Mouse (Mus musculus) thymus, postnatal 14 days (tissue): ENCODE results near the gene Arid5b.
A peak's percentile ranks its signal among the peaks of the same experiment; 100 is the strongest.

ENCODE experiments used
- DNase-seq: peaks from one replicate; pipeline ENCODE4 v3.0.0; 2021

Arid5b gene

DNA sequence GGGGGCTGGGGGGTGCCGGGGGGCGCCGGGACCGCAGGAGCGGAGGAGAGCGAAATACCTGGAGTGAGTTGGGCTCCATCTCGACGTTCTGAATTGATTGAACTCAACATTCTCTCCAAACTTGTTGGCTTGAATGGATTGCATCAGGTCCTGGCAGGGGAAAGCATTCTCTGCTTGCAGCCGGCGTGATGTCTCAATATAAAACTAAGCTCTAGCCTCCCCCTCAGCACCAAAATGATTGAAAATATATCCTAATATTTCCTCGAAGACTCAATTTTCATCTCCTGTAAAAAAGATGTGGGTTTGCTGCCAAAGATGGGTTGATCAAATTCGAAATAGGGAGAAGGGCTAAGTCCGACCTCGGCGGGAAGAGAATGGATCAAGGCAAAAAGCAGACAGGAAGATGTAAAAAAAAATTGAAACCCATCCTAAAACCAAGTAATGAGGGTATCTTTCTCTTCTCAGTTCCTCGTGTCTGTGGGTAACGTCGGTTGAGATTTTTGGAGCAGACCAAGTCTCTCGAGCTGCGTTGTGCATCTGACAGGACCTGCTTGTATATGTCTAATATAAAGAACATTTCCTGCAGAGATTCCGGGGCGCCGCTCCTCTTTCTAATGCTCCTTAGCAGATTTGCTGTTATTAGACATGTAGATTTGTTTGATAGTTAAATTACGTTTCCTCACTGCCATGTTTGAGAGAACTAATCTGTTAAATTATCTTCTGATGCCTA lies at the start of gene Arid5b:
TSS of gene Arid5b (minus strand) at position 109 of the 730 bp plus-strand sequence.
- DNase-seq: peak; percentile 63

DNA sequence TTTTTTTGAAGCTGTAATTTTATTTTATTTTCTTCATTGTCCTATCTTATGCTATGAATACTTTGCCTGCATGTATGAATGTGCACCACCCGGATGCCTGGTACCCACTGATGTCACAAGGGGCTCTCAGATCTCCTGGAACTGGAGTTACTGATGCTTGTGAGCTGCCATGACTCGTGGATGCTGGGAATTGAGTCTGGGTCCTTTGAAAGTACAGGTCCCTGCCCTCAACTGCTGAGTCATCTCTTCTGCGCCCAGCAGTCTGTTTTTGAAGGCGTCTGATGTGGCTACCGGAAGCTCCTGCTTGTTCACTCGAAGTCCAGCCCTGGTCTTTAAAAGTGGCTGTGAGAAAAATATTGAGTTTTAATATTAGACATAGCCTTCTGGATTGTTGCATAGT lies 46.8 kb upstream of the Arid5b start:
- no peak for DNase-seq

DNA sequence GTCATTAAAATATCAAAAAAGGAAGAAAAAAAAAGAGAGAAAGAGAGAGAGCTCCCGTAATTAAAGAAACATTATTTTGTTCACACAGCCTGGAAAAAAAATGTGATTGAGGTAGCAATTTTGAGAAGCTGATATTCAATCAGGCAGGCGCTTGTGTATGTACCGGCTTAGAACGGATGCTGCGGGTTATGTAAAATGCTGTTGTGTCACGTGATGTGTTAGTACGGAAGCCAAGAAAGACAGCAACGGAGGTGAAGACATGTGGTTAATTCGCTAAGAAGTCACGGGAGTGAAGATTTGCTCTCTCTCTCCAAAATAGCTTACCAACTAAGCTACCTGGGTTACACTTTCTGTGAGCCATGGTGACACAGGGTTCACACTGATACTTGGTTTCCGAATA lies 45.5 kb upstream of the Arid5b start:
- DNase-seq: no peak

DNA sequence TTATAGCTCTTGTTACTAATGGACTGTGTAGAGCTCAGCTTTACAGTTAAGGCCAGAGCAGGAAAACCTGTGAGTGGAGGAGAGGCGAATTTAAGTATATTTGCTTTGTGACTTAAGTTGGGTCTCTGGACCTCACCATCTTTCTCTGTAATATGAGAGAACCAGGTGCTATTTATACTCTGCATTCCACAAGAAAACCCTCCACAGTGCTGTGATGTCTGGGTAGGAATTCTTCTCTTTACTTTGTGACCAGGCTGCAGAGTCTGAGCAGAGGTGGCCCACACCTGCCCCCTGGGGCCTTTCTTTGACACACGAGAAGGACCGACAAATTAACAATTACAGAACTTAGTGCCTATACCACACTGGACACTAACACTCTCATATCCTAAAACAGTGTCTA lies 44.6 kb upstream of the Arid5b start:
- no peak for DNase-seq

DNA sequence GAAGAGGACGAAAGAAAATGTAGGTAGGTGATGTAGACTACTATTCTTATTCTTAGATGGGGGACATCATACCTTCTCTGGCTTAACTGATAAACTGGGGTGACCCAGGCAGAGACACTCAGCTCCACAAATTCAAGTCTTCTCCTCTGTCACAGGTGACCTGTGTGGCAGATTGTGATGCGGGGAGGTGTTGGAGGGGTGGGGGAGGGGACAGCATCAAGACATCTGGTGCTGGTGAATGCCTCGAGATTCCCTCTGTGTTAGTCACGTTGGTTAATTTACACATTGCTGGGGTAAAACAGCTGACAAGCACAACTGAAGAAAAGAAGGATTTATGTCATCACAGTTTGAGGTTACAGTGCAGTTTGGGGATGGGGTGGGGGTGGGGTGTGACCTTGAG lies 42.4 kb upstream of the Arid5b start:
- no peak for DNase-seq

DNA sequence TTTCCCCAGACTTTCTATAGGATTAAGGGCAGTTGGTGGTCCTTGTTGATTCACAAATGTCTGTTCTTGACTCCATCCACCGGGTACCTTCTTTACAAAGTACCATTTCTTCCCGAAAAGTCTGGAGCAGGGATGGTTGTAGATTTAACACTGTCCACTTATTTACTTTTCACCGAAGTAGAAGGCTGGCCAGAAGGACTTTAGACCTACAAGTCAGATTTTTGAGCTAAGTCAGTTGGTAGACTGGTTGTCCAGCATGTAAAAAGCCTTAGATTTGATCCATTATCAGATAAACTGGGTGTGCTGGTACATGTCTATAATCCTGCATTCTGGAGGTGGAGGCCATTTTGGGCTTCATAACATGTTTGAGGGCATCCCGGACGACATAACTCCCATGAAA lies 42.0 kb upstream of the Arid5b start:
- no peak for DNase-seq

DNA sequence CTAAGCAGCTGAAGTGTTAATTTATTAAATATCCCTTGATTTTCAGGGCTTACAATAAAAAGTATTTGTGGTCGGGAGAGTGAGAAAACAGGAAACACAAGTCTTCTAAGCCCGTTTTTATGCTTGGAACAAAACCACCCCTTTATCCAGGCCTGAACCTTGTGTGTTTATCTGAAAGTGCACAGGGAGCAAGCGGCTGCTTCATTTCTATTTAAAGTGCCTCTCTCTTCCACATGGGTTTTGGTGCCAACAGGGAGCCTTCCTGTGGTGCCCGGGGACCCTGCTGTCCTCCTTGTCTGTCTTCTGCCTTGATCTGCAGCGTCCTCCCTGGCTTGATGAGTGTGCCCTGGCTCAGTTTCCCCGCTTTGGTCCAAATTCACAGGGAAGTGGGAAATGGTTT lies 40.9 kb upstream of the Arid5b start:
- no peak for DNase-seq

DNA sequence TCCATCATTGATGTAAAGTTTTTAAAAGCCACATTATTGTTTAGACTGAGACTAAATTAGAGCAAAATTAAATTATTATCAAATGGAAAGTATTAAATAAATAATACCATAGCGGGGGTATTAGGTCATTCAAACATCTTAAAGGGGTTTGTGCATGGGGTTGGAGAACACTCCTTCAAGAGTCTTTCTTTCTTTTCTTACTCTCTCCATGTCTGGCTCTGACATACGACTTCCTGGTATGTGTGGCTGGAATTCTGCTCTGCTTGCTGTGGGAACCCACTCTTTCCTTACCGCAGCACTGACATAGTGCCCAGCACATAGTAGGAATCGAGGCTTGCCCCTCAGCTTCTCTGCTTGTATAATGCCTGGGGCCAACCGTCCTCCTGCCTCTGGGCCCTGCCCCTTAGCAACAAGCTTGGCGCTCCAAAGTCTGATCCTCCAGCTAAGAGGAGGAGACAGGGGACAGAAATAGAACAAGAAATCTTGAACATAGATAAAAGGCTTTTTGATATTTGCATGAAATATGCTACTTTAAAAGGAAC lies 40.0 kb upstream of the Arid5b start:
- DNase-seq: no peak

DNA sequence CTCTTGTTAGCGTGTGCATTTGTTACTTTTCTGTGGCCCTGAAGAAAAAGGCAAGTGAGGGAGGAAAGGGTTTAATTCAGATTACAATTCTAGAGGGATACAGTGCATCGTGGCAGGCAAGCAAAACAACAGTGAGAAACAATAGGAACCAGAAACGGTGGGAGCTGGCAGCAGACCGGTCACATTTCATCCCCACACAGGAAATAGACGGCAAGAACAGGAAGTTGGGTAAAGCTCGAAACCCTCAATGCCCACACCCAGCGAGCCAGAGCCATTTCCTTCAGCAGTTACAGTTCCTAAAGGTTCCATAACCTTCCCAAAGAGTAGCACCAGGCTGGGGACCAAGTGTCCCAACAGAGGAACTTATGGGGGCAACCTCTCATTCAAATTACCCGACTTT lies 34.2 kb upstream of the Arid5b start:
- no peak for DNase-seq

DNA sequence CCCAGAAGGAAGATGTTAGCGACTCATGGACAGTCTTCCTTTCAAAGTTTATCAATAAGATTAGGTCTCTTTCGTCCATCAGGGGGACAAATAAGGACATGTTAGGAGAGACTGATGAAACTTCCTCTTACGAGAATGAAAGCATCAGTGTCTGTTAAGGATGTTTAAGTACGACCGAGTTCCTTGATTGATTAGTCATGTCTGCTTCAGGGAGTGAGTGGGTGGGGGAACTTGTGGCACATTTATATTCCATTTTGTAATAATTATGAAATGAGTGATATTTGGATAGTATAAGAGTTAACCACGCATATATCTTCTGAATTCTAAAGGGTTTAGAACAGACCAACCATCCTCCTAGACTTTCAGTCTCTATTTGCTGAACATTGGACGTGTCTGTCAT lies 22.5 kb upstream of the Arid5b start:
- DNase-seq: no peak

DNA sequence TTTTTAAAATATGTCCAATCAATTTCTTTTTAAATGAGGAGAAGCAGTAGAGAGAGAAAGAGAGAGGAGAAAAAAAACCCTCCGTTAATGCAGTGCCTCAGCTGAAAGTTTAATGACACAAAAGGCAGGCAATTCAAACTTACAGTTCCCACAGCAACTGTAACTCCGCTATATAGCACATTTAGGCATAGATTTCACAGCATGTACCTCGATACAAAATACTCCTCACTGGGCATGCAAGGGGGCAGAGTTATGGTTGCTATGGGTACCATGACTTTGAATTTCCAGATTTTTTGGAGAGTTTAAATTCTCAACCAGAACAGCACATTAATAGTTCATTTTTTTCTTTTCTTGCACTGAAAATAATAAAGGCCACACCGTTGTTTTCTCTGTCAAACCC lies 10.9 kb upstream of the Arid5b start:
- DNase-seq: no peak

DNA sequence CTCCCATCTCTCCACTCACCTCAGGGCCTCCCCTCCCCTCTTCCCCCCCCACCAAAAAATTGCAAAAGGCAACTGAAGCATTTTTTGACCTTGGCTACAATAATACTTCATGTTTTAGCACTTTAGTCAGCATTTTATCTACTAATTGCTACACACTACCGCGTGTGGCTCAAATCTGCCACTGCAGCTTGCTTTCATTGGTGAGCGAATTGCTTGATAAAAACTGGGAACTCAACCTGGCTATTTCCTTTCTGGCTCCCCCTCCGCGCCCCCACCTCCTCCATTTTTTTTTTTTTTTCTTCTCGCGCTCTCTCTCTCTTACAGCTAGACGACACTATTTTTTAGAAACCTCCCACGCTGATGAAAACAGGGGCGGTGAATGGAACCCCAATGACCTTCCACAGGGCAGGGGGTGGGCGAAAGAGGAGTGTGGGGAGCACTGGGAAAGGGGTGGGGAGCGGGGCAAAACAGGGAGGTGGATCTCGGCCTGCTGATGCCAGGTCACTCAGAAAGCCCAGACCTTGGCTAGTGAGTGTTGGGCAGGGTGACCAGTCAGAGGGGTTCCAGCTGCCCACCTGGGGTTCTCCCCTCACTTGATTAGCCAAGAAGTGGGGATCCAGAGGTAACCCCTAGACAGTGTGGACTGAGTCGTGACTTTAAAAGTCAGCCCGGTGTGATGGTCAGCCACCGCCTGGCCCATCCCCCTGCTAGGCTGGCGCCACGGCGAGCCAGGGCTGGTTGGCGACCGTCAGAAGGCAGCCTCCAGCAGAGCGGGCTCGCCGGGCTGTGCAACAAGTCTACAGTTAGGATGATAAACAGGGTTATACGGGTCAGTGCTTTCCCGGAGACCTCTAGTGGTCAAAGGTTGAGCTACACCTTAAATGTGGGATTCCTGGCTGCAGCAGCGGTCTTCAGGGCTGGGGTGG lies 4.2 kb upstream of the Arid5b start:
- peak; percentile 84 for DNase-seq

DNA sequence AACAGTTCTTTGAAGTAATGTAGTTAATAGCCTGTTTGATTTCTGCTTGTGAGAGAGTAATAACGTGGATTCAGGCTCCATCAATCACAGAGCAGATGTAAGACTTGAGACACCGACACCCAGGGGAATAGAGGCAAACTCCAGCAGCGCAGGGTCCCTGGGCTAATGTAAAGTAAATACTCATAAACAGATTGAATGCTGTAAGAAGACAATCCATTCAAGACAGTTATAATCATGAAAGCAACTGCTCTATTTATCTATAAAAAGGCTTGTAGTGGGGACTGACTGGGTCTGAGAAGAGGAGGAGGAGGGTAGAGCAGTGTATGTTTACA lies 3.2 kb upstream of the Arid5b start:
- DNase-seq: no peak

DNA sequence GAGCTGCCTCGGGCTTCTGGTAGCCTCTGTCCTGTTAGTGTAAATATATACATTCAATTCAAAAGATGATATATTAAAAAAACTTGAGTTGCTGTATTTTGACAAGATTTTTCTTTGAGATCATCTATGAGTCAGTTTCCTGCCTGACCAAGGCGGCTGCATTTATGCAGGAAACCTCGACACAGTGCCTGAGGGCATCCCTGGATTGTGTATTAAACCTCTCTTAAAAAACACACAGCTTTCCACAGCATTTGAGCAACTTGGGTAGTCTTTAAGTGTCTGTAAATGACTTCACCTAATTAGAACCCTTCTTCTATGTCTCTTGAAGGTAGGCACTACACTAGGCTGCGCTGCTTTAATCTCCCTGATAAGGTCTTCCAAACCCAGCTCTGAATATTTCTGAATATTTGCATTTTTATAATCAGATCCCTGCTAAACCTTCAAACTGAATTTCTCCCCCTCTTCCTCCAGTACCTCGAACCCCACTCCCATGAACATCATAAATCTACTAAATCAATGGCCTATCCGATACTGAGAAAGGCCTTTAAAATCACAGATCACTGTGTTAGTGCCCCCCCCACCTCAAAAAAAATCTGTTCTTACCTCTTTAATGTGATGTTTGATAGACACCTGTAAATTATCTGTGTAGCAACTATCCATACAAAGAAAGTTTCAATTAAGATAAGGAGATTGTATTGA lies 2.7 kb upstream of the Arid5b start:
- DNase-seq: no peak

DNA sequence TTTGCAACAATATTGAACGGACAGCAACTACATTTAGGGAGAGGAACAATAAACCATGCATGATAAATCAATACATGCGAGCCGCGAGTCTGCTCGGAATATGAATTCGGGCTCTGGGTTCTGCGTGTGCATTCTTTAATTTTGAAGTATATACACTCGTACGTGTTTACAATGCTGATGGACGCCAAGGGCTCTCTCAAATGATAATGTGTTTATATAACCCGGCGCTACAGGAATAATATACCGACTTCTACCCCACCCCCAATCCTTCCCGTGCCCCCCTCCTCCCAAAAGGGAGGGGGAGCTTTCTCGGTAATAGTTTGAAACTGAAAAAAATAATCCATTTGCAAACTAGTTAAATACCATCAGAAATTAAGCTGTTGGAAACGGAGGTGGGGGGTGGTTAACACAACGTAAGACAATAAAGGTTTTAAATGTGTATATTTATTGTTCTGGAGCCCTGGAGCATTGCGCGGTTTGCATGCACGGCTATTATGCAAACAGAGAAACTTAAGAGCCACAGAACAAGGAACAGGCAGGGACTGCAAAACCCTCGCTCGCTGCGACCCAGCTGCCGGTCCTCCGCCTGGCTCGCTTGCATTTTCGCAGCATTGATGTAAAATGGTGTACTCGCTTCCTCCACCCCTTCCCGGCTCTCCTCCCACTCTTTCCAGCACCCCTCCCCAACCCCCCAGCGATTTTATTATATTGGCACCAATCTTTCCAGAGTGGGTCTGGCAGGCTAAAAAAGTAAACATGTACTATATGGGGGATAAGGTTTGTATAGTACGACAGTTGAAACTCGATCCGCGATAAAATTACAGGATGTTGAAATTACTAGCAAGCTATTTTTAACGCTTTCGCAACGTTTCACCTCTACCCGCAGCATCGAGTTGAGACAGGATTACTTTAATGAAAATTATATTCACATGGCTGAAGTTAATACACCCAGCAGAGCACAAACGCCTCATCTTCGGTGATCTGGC lies 1.3 kb upstream of the Arid5b start:
- DNase-seq: peak; percentile 68

DNA sequence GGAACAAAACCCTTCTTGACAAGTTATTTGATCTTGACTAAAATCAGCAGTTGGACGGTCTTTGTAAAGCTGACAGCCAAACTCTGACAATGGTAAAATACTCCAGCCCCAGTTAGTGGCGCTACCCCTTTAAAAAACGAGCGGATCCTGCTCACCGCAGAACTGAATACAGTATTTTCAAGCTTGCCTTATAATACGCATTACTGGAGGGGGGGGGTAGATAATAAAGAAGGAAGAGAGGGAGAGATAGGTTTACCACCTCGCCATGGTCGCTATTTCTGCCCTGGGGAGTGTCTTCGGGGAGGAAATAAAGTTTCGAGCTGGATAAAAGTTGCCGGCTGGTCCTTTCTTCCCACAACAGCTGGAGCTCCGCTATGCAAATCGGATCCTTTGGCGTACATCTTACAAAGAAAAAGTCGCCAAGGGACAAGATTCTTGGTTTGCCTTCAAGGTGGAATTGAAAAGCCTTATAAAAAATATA lies 829 bp downstream of the Arid5b start:
- peak; percentile 39 for DNase-seq

DNA sequence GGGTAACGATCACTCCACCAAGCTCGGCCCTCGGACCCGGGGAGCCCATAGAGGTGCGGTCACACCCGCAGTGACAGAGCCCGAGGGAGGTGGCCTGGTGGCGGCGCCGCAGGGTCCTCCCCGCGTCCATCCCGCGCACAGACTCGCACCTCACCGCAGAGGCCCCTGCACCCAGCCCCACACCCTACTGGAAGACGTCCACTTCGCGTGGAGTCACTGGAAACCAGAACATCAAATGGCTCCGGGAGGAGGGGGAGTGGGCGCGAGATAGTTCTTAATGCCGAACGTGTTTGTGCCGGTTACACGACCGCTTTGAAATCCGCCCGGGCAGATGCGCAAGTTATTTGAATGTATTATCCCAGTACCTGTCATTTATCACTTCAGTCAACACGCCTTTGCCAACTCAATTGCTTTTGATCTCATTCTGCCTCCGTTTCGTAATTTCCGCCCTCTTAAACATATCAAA lies 1.5 kb downstream of the Arid5b start:
- DNase-seq: peak; percentile 65

DNA sequence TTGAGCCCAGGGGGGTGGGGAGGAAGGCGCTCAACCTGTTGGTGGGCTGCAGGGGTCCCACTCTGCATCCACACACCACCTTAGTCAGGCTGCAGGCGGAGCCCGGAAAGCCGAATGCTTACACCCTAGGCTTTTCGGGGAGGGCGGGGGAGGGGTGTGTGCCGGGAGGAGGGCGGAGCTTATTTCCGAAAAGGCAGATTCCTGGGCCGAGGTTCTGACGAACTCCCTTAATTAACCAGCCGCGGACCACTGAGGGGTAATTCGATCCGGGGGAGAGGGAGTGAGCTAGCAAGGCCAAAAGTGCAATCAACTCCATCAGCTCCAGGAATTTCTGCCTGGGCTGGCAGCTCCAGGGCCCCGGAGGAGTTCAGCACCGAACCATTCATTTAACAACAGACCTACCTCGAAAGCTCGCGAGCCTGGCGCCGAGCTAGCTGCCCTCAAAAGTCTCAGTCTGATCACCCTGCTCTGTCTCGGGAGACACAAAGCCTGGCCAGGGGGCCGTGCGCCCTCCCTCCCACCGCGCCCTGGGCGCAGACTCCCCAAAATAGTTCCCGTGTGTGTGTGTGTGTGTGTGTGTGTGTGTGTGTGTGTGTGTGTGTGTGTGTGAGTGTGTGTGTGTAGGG lies 2.1 kb downstream of the Arid5b start:
- DNase-seq: peak; percentile 82

DNA sequence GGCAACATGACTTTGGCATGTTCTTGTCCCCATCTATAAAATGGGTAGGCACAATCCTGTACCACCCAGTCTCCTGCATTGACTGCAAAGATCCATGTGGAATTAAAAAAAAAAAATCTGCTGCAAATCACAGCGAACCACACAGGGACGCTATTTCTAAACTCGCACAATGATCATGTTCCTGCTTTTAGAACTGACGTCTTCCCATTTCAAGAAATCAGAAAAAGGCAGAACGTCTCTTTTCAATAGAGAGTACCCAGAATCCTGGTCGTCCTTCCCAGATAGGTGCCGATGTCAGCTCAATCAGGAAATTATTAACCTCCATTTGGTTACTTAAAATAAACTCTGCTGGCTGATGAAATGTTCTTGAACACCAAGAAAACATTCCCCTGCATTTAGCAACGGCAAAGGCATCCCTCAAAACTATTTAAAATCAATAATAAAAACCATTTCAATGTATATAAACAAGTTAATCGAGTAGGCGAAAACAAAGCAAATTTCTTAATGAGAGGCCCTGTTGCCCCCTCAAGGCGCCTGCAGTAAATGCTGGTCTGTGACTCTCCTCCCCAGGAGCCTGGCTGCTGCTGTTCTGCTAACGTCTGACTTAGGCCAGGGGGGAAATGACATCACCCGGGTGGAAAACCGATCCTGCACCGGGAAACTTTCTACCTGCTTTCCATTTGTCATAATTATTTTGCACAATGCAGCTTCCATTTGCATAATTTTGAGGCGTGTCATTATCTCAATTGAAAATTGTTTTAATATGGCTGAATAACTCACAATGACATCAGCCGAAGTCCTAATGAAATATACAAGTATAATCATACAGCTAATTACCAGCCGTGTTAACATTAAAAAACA lies 3.4 kb downstream of the Arid5b start:
- peak; percentile 18 for DNase-seq

DNA sequence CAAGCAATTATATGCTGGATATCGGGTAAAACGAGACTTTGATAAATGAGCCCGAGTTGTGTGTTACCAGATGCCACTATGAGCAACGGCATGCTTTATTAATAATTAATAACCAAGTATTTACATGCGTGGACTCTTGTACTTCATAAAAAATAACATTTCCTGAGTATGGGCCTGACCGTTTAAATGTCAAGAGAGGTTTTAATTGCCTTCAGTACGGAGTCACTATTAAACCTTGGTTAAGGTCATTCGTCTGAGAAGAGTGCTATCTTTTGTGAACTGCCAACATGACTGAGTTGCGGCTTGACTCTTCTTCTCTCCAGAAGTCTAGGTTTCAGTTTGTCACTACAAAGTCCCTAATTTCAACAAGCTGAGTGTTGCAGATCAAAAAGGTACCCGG lies 8.8 kb downstream of the Arid5b start:
- no peak for DNase-seq
